Mouse (Mus musculus) cerebellum, postnatal 10 days (tissue): ENCODE measurements around the gene Olfr1496.
"Not testable (repeated sequence)": the region's sequence is repeated elsewhere in the genome, so short reads cannot be mapped to it uniquely, and the experiment has no call there.

Experiments used
- DNase-seq, 2 experiments: peaks; one replicate each; pipeline ENCODE4 v3.0.0; 2021; ENCODE audit warnings: mixed read lengths in 2 of 2

Olfr1496 gene

DNA sequence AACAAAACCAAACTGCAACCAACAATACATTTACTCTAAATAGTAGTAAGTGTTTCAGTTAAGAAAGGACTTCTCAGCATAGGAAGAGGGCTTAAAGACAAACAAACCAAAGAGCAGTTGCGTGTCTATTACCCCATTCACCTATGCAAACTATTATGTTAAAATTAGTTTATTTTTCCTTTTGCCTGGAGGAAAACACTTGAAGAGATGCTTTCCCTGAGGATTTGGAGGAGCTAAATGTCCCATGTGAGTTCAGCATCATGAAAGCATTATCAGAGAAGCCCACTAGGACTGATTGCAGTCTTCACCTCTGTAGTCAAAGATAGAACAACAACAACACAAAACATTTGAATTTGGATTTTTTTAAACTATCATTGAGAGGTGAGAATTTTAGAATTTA lies at the start of gene Olfr1496:
TSS of gene Olfr1496 (plus strand) at position 301 of the 400 bp plus-strand sequence.
- DNase-seq: no peak

DNA sequence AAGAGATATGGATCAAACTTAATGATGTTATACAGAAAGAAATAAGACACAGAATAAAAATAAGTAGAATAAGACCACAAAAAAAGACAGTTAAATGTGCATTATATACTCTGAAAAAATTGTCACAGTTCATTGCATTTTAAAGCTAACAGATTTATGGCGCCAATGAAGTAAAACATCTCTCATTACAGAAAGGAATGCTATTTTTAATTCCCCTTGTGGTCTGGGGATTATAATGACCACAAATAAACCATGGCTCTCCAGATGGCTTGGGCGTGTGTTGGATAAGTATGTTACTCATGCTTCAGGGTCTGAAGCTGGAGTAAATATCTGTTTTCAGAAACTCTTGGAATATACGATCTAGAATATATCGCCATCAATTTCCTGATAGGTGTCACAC lies 38.2 kb upstream of the Olfr1496 start, which contains the start of gene Olfr1494:
TSS of gene Olfr1494 (plus strand) at position 301 of the 400 bp plus-strand sequence.
- DNase-seq: no peak

DNA sequence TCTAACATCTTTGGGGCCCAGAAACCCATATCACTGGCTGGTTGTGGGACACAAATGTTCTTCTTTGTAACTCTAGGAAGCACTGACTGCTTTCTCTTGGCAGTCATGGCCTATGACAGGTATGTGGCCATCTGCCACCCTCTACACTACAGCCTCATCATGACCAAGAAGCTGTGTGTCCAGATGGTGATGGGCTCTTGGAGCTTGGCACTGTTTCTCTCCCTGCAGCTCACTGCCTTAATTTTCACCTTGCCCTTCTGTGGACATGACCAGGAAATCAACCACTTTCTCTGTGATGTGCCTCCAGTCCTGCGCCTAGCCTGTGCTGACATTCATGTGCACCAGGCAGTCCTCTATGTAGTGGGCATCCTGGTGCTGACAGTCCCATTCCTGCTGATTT lies 28.3 kb upstream of the Olfr1496 start:
- peak; percentile 59 to 73 for DNase-seq

DNA sequence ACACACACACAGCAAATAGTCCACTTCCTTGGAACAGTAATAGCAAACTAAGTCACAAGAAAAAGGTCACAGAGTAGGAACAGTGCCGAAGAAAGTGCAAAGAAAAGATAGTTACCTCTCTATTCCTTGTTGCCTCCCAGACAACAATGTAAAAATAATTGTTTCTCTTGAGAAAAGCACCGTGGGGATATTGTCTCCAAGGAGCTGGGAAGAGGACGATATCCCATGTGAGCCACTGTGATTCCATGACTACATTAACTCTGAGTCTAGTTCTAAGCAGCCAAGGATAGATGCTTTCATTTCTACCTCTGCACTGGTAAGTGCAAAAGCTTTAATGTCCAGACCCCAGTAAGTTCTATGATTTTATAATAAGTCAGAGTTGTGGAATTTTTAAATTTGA lies 13.4 kb upstream of the Olfr1496 start, which contains the start of gene Olfr1495:
TSS of gene Olfr1495 (plus strand) at position 301 of the 400 bp plus-strand sequence.
- DNase-seq: no peak

DNA sequence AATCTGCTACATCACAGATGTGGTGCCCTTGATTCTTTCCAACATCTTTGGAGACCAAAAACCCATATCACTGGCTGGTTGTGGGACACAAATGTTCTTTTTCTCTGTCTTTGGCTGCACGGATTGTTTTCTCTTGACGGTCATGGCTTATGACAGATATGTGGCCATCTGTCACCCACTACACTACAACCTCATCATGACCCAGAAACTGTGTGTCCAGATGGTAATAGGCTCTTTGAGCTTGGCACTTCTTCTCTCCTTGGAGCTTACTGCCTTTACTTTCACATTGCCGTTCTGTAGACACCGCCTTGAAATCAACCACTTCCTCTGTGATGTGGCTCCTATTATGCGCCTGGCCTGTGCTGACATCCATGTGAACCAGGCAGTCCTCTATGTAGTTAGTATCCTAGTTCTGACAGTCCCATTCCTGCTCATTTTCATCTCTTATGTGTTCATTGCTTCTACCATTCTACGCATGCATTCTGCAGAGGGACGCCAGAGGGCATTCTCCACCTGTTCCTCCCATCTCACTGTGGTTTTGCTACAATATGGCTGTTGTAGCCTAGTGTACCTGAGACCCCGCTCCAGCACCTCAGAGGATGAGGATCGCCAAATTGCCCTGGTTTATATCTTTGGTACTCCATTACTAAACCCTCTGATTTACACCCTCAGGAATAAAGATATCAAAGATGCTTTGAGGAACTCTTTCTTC lies 9.0 kb upstream of the Olfr1496 start:
- DNase-seq: peak; percentile 35 to 40

DNA sequence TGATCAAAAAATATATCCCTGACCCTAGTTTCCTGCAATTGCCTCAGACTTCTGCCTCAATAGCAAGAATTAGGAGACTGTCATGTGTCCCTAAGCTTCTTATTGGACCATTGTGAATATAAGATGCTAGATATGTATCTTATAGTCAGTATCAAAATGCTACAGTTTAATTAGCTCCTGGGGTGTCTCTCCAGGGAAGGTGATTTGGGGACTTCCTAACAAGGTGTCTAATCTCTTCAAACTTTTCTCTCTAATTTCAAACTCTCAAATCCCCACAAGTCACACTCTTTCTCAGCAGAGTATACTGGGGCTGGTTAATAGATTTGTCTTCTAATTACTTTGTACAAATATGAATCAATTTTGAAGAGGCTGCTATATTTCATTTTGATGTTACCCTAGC lies 20.4 kb downstream of the Olfr1496 start, which contains the start of gene Olfr1497:
TSS of gene Olfr1497 (minus strand) at position 101 of the 400 bp plus-strand sequence.
- DNase-seq: no peak

DNA sequence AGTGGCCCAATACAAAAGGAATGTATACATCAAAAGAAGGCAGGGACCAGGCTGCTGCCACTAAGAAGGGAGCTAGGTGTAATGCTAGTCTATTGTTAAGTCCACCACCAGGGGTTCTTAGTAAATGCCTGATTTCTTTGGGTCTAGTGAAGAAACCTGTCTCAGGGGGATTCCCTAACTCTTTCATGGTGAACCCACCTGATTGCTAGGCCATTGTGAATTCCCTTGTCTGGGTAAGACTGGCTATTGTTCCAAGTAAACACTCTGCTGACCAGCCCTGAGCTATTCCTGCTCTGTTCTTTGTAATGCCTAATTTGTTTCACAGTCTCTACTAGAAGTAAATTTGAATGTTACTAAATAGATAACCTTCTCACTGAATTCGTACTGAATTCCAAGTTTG lies 27.8 kb downstream of the Olfr1496 start:
- DNase-seq: not testable (repeated sequence)

DNA sequence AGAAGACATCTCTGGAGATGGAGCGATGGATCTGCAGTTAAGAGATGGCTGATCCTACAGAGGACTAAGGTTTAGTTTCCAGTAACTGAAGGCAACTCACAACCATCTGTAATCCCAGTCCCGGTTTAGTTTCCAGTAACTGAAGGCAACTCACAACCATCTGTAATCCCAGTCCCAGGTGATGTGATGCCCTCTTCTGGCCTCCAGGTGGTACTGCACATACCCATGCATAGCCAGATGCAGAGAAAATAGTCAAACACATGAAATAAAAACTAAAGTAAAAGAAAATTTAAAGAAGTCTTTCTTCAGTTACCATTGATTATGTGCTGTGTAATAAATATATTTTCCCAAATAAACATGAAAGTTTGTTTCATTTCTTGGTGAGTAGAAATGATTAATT lies 35.1 kb downstream of the Olfr1496 start:
- DNase-seq: no peak

DNA sequence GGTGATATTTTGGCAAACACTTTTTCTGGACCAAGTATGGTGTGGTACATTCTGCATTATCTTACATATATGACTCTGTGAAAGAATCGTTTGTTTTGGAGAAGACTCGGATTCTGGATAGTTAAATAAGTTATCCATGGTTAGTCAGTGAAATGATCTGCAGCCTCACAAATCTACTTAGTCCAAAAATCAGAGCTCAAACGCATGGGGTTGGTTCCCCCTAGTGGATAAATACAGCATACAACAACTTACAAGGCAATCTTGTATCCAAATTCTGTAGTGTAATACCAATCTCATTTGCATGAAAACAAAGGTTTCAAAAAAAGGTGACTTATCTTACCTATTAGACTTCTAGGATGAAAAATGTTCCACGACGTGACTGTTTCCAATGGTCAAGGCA lies 41.1 kb downstream of the Olfr1496 start:
- peak; percentile 30 to 46 for DNase-seq

DNA sequence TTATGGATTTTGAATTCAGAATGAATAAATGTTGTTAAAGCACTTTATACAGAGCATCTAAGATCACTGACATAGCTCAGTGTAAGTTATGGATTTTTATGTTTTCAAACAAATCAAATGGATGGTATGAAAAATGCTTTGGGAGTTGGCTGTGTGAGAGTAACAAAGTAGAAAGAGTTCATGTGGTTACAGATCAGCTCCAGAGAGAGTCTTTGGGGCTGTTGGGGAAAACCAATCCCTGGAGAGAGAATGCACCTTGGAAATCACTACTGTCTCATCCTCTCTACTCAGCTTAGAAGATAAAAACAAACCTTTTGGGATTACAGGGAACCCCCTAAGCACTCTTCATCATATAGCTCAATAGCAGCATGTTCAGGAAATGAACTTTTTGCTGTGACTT lies 41.7 kb downstream of the Olfr1496 start, which contains the start of gene Olfr1499:
TSS of gene Olfr1499 (minus strand) at position 101 of the 400 bp plus-strand sequence.
- DNase-seq: no peak

DNA sequence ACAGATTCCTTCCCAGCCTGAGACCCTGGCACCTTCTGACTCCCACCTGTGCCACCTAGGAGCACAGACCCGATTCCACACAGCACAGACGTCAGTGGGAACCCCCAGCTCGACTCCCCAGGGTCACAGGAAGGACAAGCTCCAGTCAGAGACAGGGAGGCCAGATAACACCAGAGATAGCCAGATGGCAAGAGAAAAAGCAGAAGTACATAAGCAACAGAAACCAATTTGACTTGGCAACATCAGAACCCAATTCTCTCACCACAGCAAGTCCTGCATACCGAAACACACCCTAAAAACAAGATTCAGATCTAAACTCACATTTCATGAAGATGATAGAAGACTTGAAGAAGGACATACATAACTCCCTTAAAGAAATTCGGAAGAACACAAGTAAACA lies 43.2 kb downstream of the Olfr1496 start:
- no peak for DNase-seq

DNA sequence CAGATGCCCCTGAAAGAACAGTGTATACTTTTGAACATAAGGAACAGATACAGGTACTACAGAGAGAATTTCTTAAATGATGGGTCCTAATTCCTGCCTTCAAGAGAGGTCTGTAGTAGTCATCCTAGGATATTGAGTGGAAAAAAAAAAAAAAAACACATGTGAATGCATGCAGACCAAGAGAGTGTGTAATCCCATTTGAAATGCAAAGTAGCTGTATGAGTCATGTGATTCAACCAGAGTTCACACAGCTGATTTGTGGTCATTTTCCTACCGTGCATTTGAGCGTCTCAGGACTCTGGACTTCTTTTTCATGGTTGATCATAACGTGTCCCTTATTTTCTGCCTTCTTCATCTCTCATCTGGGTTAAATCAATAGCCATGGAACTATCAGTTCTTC lies 50.8 kb downstream of the Olfr1496 start:
- no peak for DNase-seq

DNA sequence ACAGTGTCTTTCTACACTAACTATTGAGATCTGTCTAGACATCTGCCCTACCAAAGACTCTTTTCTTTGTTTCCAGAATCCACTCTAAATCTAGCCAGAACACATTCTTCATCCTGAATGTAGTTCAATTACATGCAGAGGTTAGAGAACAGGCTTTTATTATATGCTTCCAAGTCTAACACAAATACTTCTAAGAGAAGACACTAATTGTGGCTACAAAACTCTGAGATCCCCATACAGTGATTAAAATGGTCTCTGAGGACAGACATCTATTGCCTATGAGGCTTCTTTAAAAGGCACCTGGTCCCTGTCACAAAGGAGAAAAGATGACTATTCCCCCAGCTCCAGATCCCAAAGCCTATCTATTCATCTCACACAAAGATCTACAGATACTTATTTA lies 52.7 kb downstream of the Olfr1496 start, which contains the start of gene Olfr1500:
TSS of gene Olfr1500 (minus strand) at position 101 of the 400 bp plus-strand sequence.
- DNase-seq: no peak
